18 mouse cellular contexts compared by ENCODE assay signal in the genomic region with DNA sequence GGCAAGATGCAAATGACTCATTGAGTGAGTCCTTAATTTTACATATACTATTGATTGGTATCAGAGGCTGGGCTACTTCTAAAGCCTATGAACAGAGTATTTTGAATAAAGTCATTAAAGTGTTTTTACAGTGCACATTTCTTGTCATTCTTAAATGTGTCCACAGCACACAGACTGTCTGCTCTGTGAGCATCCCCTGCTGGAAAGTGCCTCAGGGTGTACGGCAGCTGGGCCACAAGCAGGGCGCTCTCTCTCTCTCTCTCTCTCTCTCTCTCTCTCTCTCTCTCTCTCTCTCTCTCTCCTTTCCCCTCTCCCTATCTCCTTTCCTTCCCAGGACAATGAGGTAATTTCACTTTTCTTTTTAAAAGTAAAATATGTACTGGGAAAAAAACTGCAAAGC.
"Had no signal": no experiment of that assay in that cellular context is flagged by ENCODE, and none has a peak within 500 bp of the region (broad histone marks: within the 10 kb centered on the region; RNA-seq: fewer than 3 reads in every experiment).

No protein-coding gene starts in this region.

- ATAC-seq: liver, embryonic 12.5 days; midbrain, embryonic 16.5 days had no signal

- H3K4me2 ChIP-seq: liver, embryonic 12.5 days; lung, embryonic 14.5 days; midbrain, embryonic 12.5 days had no signal

- H3K27me3 ChIP-seq: liver, embryonic 12.5 days; midbrain, embryonic 12.5 days had no signal

- H3K9me3 ChIP-seq: liver, embryonic 12.5 days; midbrain, embryonic 10.5 days; midbrain, embryonic 12.5 days had no signal

- H3K4me1 ChIP-seq: liver, embryonic 12.5 days; midbrain, embryonic 12.5 days had no signal

- H3K9ac ChIP-seq: liver, embryonic 12.5 days; liver, embryonic 14.5 days; lung, embryonic 14.5 days; midbrain, embryonic 12.5 days had no signal

- DNase-seq: lung, adult 18-20 months; lung, embryonic 14.5 days; lung, postnatal 10 days; lung, postnatal 4 days; midbrain, embryonic 14.5 days; right cerebral cortex, adult 18-20 months; right cerebral cortex, postnatal 25 days; right cerebral cortex, postnatal 4 days; spleen, adult 18-20 months; thymus, adult 18-20 months; thymus, postnatal 14 days; thymus, postnatal 36 days had no signal

- H3K27ac ChIP-seq: liver, embryonic 12.5 days; liver, embryonic 14.5 days; midbrain, embryonic 10.5 days; midbrain, embryonic 12.5 days had no signal

- H3K4me3 ChIP-seq: liver, embryonic 12.5 days; midbrain, embryonic 10.5 days; midbrain, embryonic 12.5 days; myocyte had no signal

- H3K36me3 ChIP-seq: liver, embryonic 12.5 days; midbrain, embryonic 10.5 days; midbrain, embryonic 12.5 days had no signal
